Mouse (Mus musculus) liver, embryonic 14.5 days (tissue): ENCODE data around the gene Accsl.

Source experiments
- CTCF ChIP-seq: IDR thresholded peaks from 2 replicates; pipeline ENCODE4 v1.5.1; 2016; ENCODE audit warnings: antibody characterized with exemption, low read depth, control low read depth
- EP300 ChIP-seq: IDR thresholded peaks from 2 replicates; pipeline ENCODE4 v1.6.1; 2016; ENCODE audit warnings: antibody characterized with exemption, low read depth

DNA sequence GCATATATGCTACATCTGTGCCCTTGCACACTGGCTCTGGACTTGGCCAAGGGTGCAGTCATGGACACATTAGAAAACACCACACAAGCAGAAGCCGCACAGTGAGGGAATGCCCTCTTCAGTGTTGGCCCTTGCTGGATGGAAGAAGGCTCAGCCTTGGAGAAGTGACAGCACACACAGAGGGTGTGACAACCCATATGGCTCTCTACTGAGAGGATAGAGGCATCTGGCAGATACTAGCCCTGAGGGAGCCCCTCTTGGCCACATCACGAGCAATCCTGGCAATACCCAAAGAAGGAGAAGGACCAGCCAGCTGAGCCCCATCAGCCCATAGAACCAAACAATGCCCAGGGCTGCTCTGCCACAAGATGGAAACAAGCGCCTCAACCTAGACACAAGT lies 5.6 kb upstream of the Accsl start:
- TF ChIP-seq CTCF (no peak), EP300 (no peak)
